Mouse (Mus musculus) midbrain, postnatal 0 days (tissue): ENCODE results near the gene Sult2b1. TPM values are rescaled to one million over a fixed set of nuclear protein-coding genes. Genes with fewer than 3 reads are reported as not detected.
A peak's percentile ranks its signal among the peaks of the same experiment; 100 is the strongest.

ENCODE experiments used
- ATAC-seq: fragments of 200-750 bp; cut with Nextera tagmentation; 2 replicates; pipeline ENCODE4 v1.8.0; 2017; ENCODE audit warnings: moderate number of reproducible peaks, mild to moderate bottlenecking, moderate TSS enrichment, moderate library complexity; ENCODE audit not compliant: low FRiP score
- DNase-seq: peaks from one replicate; pipeline ENCODE4 v3.0.0-alpha.2; 2015; ENCODE audit warnings: low spot score
- H3K27ac ChIP-seq: fragments of 300-500 bp; sonication (generic); 2 replicates; pipeline ENCODE4 v1.5.1; 2014; ENCODE audit warnings: low read depth, mild to moderate bottlenecking, low read length, mixed read lengths
- H3K27me3 ChIP-seq: fragments of 300-500 bp; sonication (generic); 2 replicates; pipeline ENCODE4 v1.6.1; 2014; ENCODE audit warnings: low read length, control low read depth, mixed read lengths; ENCODE audit not compliant: insufficient read depth
- H3K36me3 ChIP-seq: fragments of 300-500 bp; sonication (generic); 2 replicates; pipeline ENCODE4 v1.6.1; 2014; ENCODE audit warnings: low read length, control low read depth, mixed read lengths; ENCODE audit not compliant: insufficient read depth
- H3K4me1 ChIP-seq: fragments of 300-500 bp; sonication (generic); 2 replicates; pipeline ENCODE4 v1.6.1; 2014; ENCODE audit warnings: mild to moderate bottlenecking, control low read depth, antibody characterized with exemption, low read length, mixed read lengths; ENCODE audit not compliant: insufficient read depth
- H3K4me2 ChIP-seq: fragments of 300-500 bp; sonication (generic); 2 replicates; pipeline ENCODE4 v1.6.1; 2014; ENCODE audit warnings: low read depth, mild to moderate bottlenecking, low read length, mixed read lengths; ENCODE audit not compliant: poor library complexity, severe bottlenecking
- H3K4me3 ChIP-seq: fragments of 300-500 bp; sonication (generic); 2 replicates; pipeline ENCODE4 v1.5.1; 2014; ENCODE audit warnings: low read depth, mild to moderate bottlenecking, low read length, moderate library complexity
- H3K9ac ChIP-seq: fragments of 300-500 bp; sonication (generic); replicated peaks from 2 replicates; pipeline ENCODE4 v1.6.1; 2014; ENCODE audit warnings: mild to moderate bottlenecking, low read length, moderate library complexity, mixed read lengths; ENCODE audit not compliant: poor library complexity, severe bottlenecking
- H3K9me3 ChIP-seq: fragments of 300-500 bp; sonication (generic); 2 replicates; pipeline ENCODE4 v1.6.1; 2016; ENCODE audit warnings: low read length, control low read depth
- CTCF ChIP-seq: IDR thresholded peaks from 2 replicates; pipeline ENCODE4 v1.5.1; 2016; ENCODE audit warnings: antibody characterized with exemption, mild to moderate bottlenecking
- WGBS: fragments of 180-500 bp; shearing (Covaris S2); extraction: QIAGEN DNeasy Blood & Tissue Kit; methylation state at CpG from one replicate; pipeline ENCODE4 v1.1.7; 2014; 5-methylcytosine and 5-hydroxymethylcytosine counted together
- polyA plus RNA-seq: library from polyadenylated mRNA; unstranded; fragments of >200 nt; fragmentation: Nextera tagmentation; extraction: Ambion mirVana; gene quantifications from 2 replicates; pipeline ENCODE4 v1.2.1, GENCODE M21; 2015
- total RNA-seq: library from RNA; depleted of rRNA; stranded (reverse); fragments of >200 nt; gene quantifications from 2 replicates; pipeline ENCODE4 v1.2.3, GENCODE M21; 2014

The Sult2b1 gene
- total and polyA plus RNA-seq, 2 experiments from 2014 or later, result 5.0 to 5.6 TPM

GRCm38 (mm10) chr7:45702809-45703520, 81.5 kb downstream of the Sult2b1 start:
- DNase-seq (no peak), ATAC-seq (no peak)
- Histone ChIP-seq H3K27ac (peak overlapping the region; percentile 91), H3K4me1 (peaks cover 26% of the 10 kb centered on the region), H3K4me2 (peak overlapping the region; percentile 81), H3K9ac (peak overlapping the region; percentile 66), H3K27me3 (no peaks in the 10 kb centered on the region), H3K9me3 (no peaks in the 10 kb centered on the region), H3K36me3 (no peaks in the 10 kb centered on the region), H3K4me3 (no peak overlapping the region)
- WGBS, result 90% methylated on average over 17 of the region's 17 CpGs
- no peak for TF ChIP-seq CTCF

GRCm38 (mm10) chr7:45702316-45702715, 82.2 kb downstream of the Sult2b1 start:
- Histone ChIP-seq H3K4me2 (no peak overlapping the region), H3K4me1 (peaks cover 22% of the 10 kb centered on the region), H3K4me3 (no peak overlapping the region), H3K27me3 (no peaks in the 10 kb centered on the region), H3K9me3 (no peaks in the 10 kb centered on the region), H3K9ac (no peak overlapping the region), H3K36me3 (no peaks in the 10 kb centered on the region), H3K27ac (no peak overlapping the region)
- ATAC-seq, result no peak
- no peak for DNase-seq
- TF ChIP-seq CTCF, result no peak
- WGBS, result 93% methylated on average over 11 of the region's 11 CpGs

GRCm38 (mm10) chr7:45701607-45702006, 82.9 kb downstream of the Sult2b1 start:
- Histone ChIP-seq H3K27me3 (no peaks in the 10 kb centered on the region), H3K36me3 (no peaks in the 10 kb centered on the region), H3K4me1 (peaks cover 22% of the 10 kb centered on the region), H3K4me3 (no peak overlapping the region), H3K9ac (no peak overlapping the region), H3K9me3 (no peaks in the 10 kb centered on the region), H3K27ac (no peak overlapping the region; the same call in 1 of the 2 replicates), H3K4me2 (peak overlapping the region; percentile 94; the same call in 1 of the 2 replicates)
- DNase-seq (no peak), ATAC-seq (no peak)
- 79% methylated on average over 11 of the region's 11 CpGs for WGBS
- no peak for TF ChIP-seq CTCF

DNA sequence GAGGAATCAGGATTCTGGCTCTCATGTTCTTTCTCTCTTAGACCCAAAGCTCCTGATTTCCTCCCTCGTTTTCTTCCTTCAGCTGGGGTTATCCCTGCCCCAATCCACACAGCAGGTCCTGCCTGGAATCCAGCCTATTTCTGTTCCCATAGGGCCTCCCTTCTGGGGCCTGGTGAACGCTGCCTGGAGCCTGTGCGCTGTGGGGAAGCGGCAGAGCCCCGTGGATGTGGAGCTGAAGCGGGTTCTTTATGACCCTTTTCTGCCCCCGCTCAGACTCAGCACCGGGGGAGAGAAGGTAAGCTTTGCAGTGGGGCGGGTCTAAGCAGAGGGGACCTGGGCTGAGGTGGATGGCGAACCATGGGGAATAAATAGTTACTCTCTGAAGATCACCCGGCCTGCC, 83.4 kb downstream of the Sult2b1 start:
- peak overlapping the region; percentile 56 for H3K4me3 ChIP-seq
- no peaks in the 10 kb centered on the region for H3K27me3 ChIP-seq
- peaks cover 22% of the 10 kb centered on the region for H3K4me1 ChIP-seq
- peak overlapping the region; percentile 94 for H3K4me2 ChIP-seq
- ATAC-seq (no peak), DNase-seq (no peak)
- H3K9ac ChIP-seq, result peak overlapping the region; percentile 80
- no peaks in the 10 kb centered on the region for H3K36me3 ChIP-seq
- peak overlapping the region; percentile 71 for H3K27ac ChIP-seq
- H3K9me3 ChIP-seq, result no peaks in the 10 kb centered on the region
- no peak for TF ChIP-seq CTCF
- 32% methylated on average over 11 of the region's 11 CpGs for WGBS

DNA sequence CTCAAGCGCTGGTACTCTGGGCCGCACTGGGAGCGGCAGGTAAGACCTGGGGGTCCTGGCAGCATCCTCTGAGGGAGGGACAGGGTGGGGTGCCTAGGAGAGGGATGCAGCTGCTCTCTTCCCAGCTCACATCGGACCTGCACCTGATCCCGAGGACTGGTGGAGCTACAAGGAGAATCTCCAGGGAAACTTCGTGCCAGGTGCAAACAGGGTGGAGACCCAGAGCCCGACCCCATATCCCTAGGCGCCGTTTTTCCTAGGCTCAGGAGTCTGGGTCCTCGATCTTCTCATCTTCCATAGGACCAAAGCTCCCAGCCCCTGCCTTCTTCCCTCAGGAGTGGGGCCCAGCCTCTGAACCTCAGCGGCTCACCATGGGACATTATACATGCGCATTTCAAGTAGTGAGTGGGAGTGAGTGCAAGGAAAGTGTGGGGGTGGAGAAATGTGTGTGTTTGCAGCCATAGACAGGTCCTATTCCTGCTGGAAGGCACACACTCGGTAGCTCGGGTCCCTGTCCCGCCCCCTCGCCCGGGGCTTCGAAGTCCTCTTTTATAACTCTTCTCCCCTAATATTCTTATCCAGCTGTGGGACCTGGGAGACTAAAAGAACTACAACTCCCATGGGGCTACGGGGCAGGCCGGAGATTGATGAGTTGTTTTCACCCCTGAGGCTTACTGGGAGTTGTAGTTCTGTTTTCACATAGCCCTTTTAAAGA, 84.0 kb downstream of the Sult2b1 start:
- Histone ChIP-seq H3K9ac (peak overlapping the region; percentile 80), H3K9me3 (no peaks in the 10 kb centered on the region), H3K4me3 (peak overlapping the region; percentile 56), H3K36me3 (no peaks in the 10 kb centered on the region), H3K4me2 (peak overlapping the region; percentile 94), H3K27me3 (no peaks in the 10 kb centered on the region), H3K27ac (peak overlapping the region; percentile 95), H3K4me1 (peaks cover 16% of the 10 kb centered on the region)
- WGBS, result under 1% methylated on average over 19 of the region's 20 CpGs
- no peak for TF ChIP-seq CTCF
- DNase-seq (peak; percentile 89), ATAC-seq (peak; percentile 0; the same call in 1 of the 2 replicates)
